Mouse (Mus musculus): ENCODE results near the gene Trak2.
"Not testable (repeated sequence)": the region's sequence is repeated elsewhere in the genome, so short reads cannot be mapped to it uniquely, and the experiment has no call there.

The Trak2 gene

GRCm38 (mm10) chr1:58889826-58890546 is 83.2 kb downstream of the Trak2 start:
- DNase-seq (ENCODE audit: low spot score): no peak

- no peak for DNase-seq (ENCODE audit: low spot score)
These were observed 87.6 kb downstream of the Trak2 start for GRCm38 (mm10) chr1:58885646-58886045.

- DNase-seq (ENCODE audit: low spot score): not testable (repeated sequence)
These were observed 90.0 kb downstream of the Trak2 start for GRCm38 (mm10) chr1:58883279-58883678.

GRCm38 (mm10) chr1:58879291-58879690 is 93.9 kb downstream of the Trak2 start:
- DNase-seq (ENCODE audit: low spot score): not testable (repeated sequence)

GRCm38 (mm10) chr1:58876500-58876899 is 96.7 kb downstream of the Trak2 start:
- not testable (repeated sequence) for DNase-seq (ENCODE audit: low spot score)

- not testable (repeated sequence) for DNase-seq (ENCODE audit: low spot score)
These were observed 112.6 kb downstream of the Trak2 start for GRCm38 (mm10) chr1:58860586-58860985.

GRCm38 (mm10) chr1:58859738-58860365 is 113.4 kb downstream of the Trak2 start:
- not testable (repeated sequence) for DNase-seq (ENCODE audit: low spot score)

GRCm38 (mm10) chr1:58859131-58859530 is 114.1 kb downstream of the Trak2 start:
- not testable (repeated sequence) for DNase-seq (ENCODE audit: low spot score)

- not testable (repeated sequence) for DNase-seq (ENCODE audit: low spot score)
These were observed 116.4 kb downstream of the Trak2 start for GRCm38 (mm10) chr1:58856811-58857210.
